Mouse (Mus musculus) liver, embryonic 12.5 days (tissue): ENCODE measurements around the gene Tex12. TPM values are rescaled to one million over a fixed set of nuclear protein-coding genes. Genes with fewer than 3 reads are reported as not detected.

ENCODE experiments used
- ATAC-seq: fragments of 200-750 bp; cut with Nextera tagmentation; 2 replicates; pipeline ENCODE4 v1.8.0; 2017; ENCODE audit warnings: moderate number of reproducible peaks, mild to moderate bottlenecking, moderate library complexity
- H3K27ac ChIP-seq: fragments of 300-500 bp; sonication (generic); 2 replicates; pipeline ENCODE4 v1.5.1; 2016; ENCODE audit warnings: mild to moderate bottlenecking
- H3K27me3 ChIP-seq: fragments of 300-500 bp; sonication (generic); replicated peaks from 2 replicates; pipeline ENCODE4 v1.6.1; 2016; ENCODE audit warnings: mild to moderate bottlenecking, moderate library complexity
- H3K36me3 ChIP-seq: fragments of 300-500 bp; sonication (generic); 2 replicates; pipeline ENCODE4 v1.6.1; 2016; ENCODE audit warnings: mild to moderate bottlenecking, moderate library complexity
- H3K4me1 ChIP-seq: fragments of 300-500 bp; sonication (generic); 2 replicates; pipeline ENCODE4 v1.6.1; 2016
- H3K4me2 ChIP-seq: fragments of 300-500 bp; sonication (generic); 2 replicates; pipeline ENCODE4 v1.6.1; 2016; ENCODE audit warnings: mild to moderate bottlenecking, moderate library complexity
- H3K4me3 ChIP-seq: fragments of 300-500 bp; sonication (generic); 2 replicates; pipeline ENCODE4 v1.5.1; 2016; ENCODE audit warnings: mild to moderate bottlenecking, moderate library complexity
- H3K9ac ChIP-seq: fragments of 300-500 bp; sonication (generic); 2 replicates; pipeline ENCODE4 v1.6.1; 2016; ENCODE audit warnings: mild to moderate bottlenecking, moderate library complexity
- H3K9me3 ChIP-seq: fragments of 300-500 bp; sonication (generic); replicated peaks from 2 replicates; pipeline ENCODE4 v1.6.1; 2016; ENCODE audit warnings: mild to moderate bottlenecking, moderate library complexity
- WGBS: fragments of 180-500 bp; shearing (Covaris S2); methylation state at CpG from one replicate; pipeline ENCODE4 v1.1.7; 2016; ENCODE audit not compliant: insufficient replicate concordance; 5-methylcytosine and 5-hydroxymethylcytosine counted together
- polyA plus RNA-seq: library from polyadenylated mRNA; unstranded; fragments of >200 nt; fragmentation: Nextera tagmentation; extraction: Ambion mirVana; gene quantifications from 2 replicates; pipeline ENCODE4 v1.2.1, GENCODE M21; 2016

Gene Tex12
- polyA plus RNA-seq, 1 experiment from 2014 or later = not detected

- Histone ChIP-seq H3K9ac (no peak overlapping the region), H3K9me3 (no peaks in the 10 kb centered on the region), H3K4me1 (no peaks in the 10 kb centered on the region), H3K4me3 (no peak overlapping the region), H3K4me2 (no peak overlapping the region), H3K27me3 (0 out of 2 replicates have a peak, but pooled peaks cover 3% of the 10 kb centered on the region), H3K27ac (no peak overlapping the region), H3K36me3 (no peaks in the 10 kb centered on the region)
- ATAC-seq = no peak
- 28% methylated on average over 2 of the region's 2 CpGs for WGBS
Observed at GRCm38 (mm10) chr9:50553547-50553946, 7.6 kb downstream of the Tex12 start.

GRCm38 (mm10) chr9:50552206-50552605, 8.9 kb downstream of the Tex12 start:
- H3K9ac ChIP-seq = no peak overlapping the region
- H3K4me3 ChIP-seq = no peak overlapping the region
- WGBS = 39% methylated on average over 5 of the region's 5 CpGs
- ATAC-seq = no peak
- H3K27ac ChIP-seq = no peak overlapping the region
- no peaks in the 10 kb centered on the region for H3K36me3 ChIP-seq
- H3K27me3 ChIP-seq = 0 out of 2 replicates have a peak, but pooled peaks cover 3% of the 10 kb centered on the region
- H3K4me2 ChIP-seq = no peak overlapping the region
- no peaks in the 10 kb centered on the region for H3K9me3 ChIP-seq
- H3K4me1 ChIP-seq = no peaks in the 10 kb centered on the region

- H3K9ac ChIP-seq = no peak overlapping the region
- ATAC-seq = no peak
- WGBS = 69% methylated on average over 4 of the region's 4 CpGs
Observed at GRCm38 (mm10) chr9:50548936-50549335, 12.2 kb downstream of the Tex12 start.

GRCm38 (mm10) chr9:50547859-50548478, 13.2 kb downstream of the Tex12 start:
- no peaks in the 10 kb centered on the region for H3K27me3 ChIP-seq
- no peak overlapping the region for H3K4me3 ChIP-seq
- no peaks in the 10 kb centered on the region for H3K4me1 ChIP-seq
- no peak for ATAC-seq
- H3K27ac ChIP-seq = no peak overlapping the region
- no peak overlapping the region for H3K4me2 ChIP-seq
- H3K9me3 ChIP-seq = no peaks in the 10 kb centered on the region
- no peaks in the 10 kb centered on the region for H3K36me3 ChIP-seq
- WGBS = 33% methylated on average over 5 of the region's 5 CpGs
- H3K9ac ChIP-seq = no peak overlapping the region

More at GRCm38 (mm10) chr9:50548936-50549335, 12.2 kb downstream of the Tex12 start:
- Histone ChIP-seq H3K36me3 (no peaks in the 10 kb centered on the region), H3K27ac (no peak overlapping the region), H3K27me3 (no peaks in the 10 kb centered on the region), H3K4me2 (no peak overlapping the region), H3K9me3 (no peaks in the 10 kb centered on the region), H3K4me3 (no peak overlapping the region), H3K4me1 (no peaks in the 10 kb centered on the region)

- H3K9me3 ChIP-seq = no peaks in the 10 kb centered on the region
- no peak overlapping the region for H3K4me3 ChIP-seq
- no peak overlapping the region for H3K27ac ChIP-seq
- WGBS = 62% methylated on average over 9 of the region's 9 CpGs
- H3K4me1 ChIP-seq = peaks cover 9% of the 10 kb centered on the region; the same call in 1 of the 2 replicates
- H3K9ac ChIP-seq = no peak overlapping the region
- H3K4me2 ChIP-seq = no peak overlapping the region
- ATAC-seq = no peak
- no peaks in the 10 kb centered on the region for H3K36me3 ChIP-seq
- no peaks in the 10 kb centered on the region for H3K27me3 ChIP-seq
Observed at GRCm38 (mm10) chr9:50542401-50542800, 18.7 kb downstream of the Tex12 start.

- Histone ChIP-seq H3K36me3 (no peaks in the 10 kb centered on the region), H3K4me3 (no peak overlapping the region), H3K27ac (no peak overlapping the region), H3K4me1 (peaks cover 9% of the 10 kb centered on the region; the same call in 1 of the 2 replicates), H3K4me2 (no peak overlapping the region), H3K27me3 (no peaks in the 10 kb centered on the region), H3K9me3 (no peaks in the 10 kb centered on the region), H3K9ac (no peak overlapping the region)
- ATAC-seq = no peak
- 33% methylated on average over 7 of the region's 7 CpGs for WGBS
Observed at GRCm38 (mm10) chr9:50540170-50540569, 21.0 kb downstream of the Tex12 start.

GRCm38 (mm10) chr9:50537295-50537694, 23.8 kb downstream of the Tex12 start:
- WGBS = 39% methylated on average over 4 of the region's 4 CpGs
- ATAC-seq = no peak
- Histone ChIP-seq H3K4me1 (peaks cover 19% of the 10 kb centered on the region; the same call in 1 of the 2 replicates), H3K4me3 (no peak overlapping the region), H3K27ac (no peak overlapping the region), H3K4me2 (no peak overlapping the region), H3K36me3 (no peaks in the 10 kb centered on the region), H3K9ac (no peak overlapping the region), H3K27me3 (no peaks in the 10 kb centered on the region), H3K9me3 (no peaks in the 10 kb centered on the region)

- H3K4me3 ChIP-seq = no peak overlapping the region
- no peak for ATAC-seq
- WGBS = 46% methylated on average over 7 of the region's 7 CpGs
Observed at GRCm38 (mm10) chr9:50536603-50537135, 24.5 kb downstream of the Tex12 start.

GRCm38 (mm10) chr9:50535930-50536329, 25.2 kb downstream of the Tex12 start:
- Histone ChIP-seq H3K27ac (no peak overlapping the region), H3K36me3 (no peaks in the 10 kb centered on the region), H3K4me2 (no peak overlapping the region), H3K4me1 (peaks cover 19% of the 10 kb centered on the region; the same call in 1 of the 2 replicates), H3K27me3 (no peaks in the 10 kb centered on the region), H3K9me3 (no peaks in the 10 kb centered on the region), H3K4me3 (no peak overlapping the region), H3K9ac (no peak overlapping the region)
- WGBS = 74% methylated on average over 5 of the region's 5 CpGs
- no peak for ATAC-seq

More at GRCm38 (mm10) chr9:50536603-50537135, 24.5 kb downstream of the Tex12 start:
- Histone ChIP-seq H3K27ac (no peak overlapping the region), H3K4me1 (peaks cover 19% of the 10 kb centered on the region; the same call in 1 of the 2 replicates), H3K36me3 (no peaks in the 10 kb centered on the region), H3K4me2 (no peak overlapping the region), H3K9me3 (no peaks in the 10 kb centered on the region), H3K27me3 (no peaks in the 10 kb centered on the region), H3K9ac (no peak overlapping the region)

- no peaks in the 10 kb centered on the region for H3K27me3 ChIP-seq
- H3K4me1 ChIP-seq = peaks cover 15% of the 10 kb centered on the region; the same call in 1 of the 2 replicates
- 0 out of 2 replicates have a peak overlapping the region, but pooled peaks have one; percentile 7 for H3K27ac ChIP-seq
- H3K9ac ChIP-seq = no peak overlapping the region
- H3K36me3 ChIP-seq = no peaks in the 10 kb centered on the region
- ATAC-seq = no peak
- H3K9me3 ChIP-seq = no peaks in the 10 kb centered on the region
- H3K4me2 ChIP-seq = peak overlapping the region; percentile 26
- 64% methylated on average over 3 of the region's 3 CpGs for WGBS
- no peak overlapping the region for H3K4me3 ChIP-seq
Observed at GRCm38 (mm10) chr9:50533791-50534190, 27.3 kb downstream of the Tex12 start.

GRCm38 (mm10) chr9:50533328-50533727, 27.8 kb downstream of the Tex12 start:
- H3K9ac ChIP-seq = no peak overlapping the region
- WGBS = 38% methylated on average over 11 of the region's 11 CpGs
- H3K4me1 ChIP-seq = 0 out of 2 replicates have a peak, but pooled peaks cover 10% of the 10 kb centered on the region
- H3K27me3 ChIP-seq = no peaks in the 10 kb centered on the region
- no peak for ATAC-seq
- H3K27ac ChIP-seq = 0 out of 2 replicates have a peak overlapping the region, but pooled peaks have one; percentile 7
- no peaks in the 10 kb centered on the region for H3K36me3 ChIP-seq
- H3K4me3 ChIP-seq = no peak overlapping the region
- no peaks in the 10 kb centered on the region for H3K9me3 ChIP-seq
- H3K4me2 ChIP-seq = peak overlapping the region; percentile 26

GRCm38 (mm10) chr9:50530890-50531289, 30.2 kb downstream of the Tex12 start:
- no peak for ATAC-seq
- no peaks in the 10 kb centered on the region for H3K36me3 ChIP-seq
- 34% methylated on average over 2 of the region's 2 CpGs for WGBS

More at GRCm38 (mm10) chr9:50530890-50531289, 30.2 kb downstream of the Tex12 start:
- no peak overlapping the region for H3K4me2 ChIP-seq
- no peak overlapping the region for H3K9ac ChIP-seq
- no peaks in the 10 kb centered on the region for H3K27me3 ChIP-seq
- peaks cover 27% of the 10 kb centered on the region for H3K4me1 ChIP-seq
- no peak overlapping the region for H3K27ac ChIP-seq
- H3K9me3 ChIP-seq = no peaks in the 10 kb centered on the region
- no peak overlapping the region for H3K4me3 ChIP-seq
